Mouse (Mus musculus): ENCODE results near the gene F12. TPM values are rescaled to one million over a fixed set of nuclear protein-coding genes. Genes with fewer than 3 reads are reported as not detected.
"Not testable (repeated sequence)": the region's sequence is repeated elsewhere in the genome, so short reads cannot be mapped to it uniquely, and the experiment has no call there.

Gene F12
- polyA plus RNA-seq, 2 experiments from 2014 or later = not detected

DNA sequence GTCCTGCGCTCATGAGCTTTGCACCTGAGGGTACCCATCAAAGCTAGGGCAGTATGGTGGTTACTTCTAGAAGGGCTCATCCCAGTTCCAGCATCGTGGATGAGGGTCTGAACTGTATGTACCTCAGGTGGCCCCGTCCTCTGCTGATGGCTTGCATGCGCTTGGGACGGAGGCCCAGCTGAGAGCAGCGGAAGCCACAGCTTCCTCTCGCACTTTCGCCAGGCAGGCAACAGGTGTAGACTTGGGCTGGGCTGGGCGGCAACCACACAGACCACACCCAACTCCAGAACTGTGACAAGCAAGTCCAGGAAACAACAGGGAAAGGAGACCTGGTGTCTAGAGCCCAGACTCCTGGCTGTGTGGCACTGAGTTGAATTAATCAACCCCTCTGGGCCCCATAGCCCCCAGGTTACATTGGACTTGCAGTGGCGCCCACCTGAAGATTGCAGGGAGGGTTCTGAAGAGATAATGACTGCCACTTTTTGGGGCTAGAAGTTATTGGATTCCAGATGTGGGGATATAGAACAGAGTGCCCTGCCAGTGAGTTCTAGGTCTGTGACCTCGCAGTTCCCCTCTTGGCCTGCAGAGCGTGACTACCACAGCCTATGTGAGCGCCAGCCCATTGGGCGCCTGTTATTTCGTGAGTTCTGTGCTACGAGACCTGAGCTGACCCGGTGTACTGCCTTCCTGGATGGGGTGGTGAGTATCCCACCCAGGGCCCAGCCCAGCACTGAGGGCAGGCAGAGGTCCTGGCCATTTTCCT lies 23.3 kb upstream of the F12 start:
- no peak for ATAC-seq

DNA sequence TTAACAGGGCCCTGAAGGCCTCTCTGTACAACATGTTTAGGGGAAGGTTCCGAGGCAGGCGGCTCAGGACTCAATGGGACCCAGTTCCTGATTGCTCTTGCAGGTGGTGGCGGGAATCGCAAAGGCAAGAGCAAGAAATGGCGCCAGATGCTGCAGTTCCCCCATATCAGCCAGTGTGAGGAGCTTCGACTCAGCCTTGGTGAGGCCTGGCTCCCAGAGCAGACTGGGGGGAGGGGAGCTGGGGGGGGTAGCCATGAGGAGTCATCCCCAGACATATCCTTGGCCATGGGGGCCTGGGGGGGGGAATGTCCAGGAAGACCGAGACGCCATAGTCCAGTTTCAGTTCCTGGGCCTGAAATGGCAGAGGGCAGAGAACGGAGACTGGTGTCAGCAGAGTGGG lies 22.6 kb upstream of the F12 start:
- ATAC-seq = no peak

DNA sequence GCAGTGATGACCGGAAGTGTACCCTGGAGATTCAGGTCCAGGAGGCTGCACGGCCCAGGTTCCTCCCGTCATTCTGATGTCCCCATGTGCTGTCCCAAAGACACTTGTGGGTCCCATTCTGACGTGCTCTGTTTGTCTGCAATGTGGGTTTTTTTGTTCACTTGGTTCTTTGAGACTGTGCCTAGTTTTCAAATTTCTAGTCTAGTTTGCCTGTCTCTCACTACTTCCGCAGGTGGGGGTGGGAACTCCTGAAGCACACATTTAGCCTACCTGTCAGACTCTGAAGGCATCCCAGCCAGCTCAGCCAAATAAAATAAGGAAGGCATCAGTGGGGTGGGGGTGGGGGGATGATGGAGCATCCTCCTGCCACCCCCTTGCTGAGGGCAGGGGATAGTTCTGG lies 21.5 kb upstream of the F12 start:
- ATAC-seq = no peak

DNA sequence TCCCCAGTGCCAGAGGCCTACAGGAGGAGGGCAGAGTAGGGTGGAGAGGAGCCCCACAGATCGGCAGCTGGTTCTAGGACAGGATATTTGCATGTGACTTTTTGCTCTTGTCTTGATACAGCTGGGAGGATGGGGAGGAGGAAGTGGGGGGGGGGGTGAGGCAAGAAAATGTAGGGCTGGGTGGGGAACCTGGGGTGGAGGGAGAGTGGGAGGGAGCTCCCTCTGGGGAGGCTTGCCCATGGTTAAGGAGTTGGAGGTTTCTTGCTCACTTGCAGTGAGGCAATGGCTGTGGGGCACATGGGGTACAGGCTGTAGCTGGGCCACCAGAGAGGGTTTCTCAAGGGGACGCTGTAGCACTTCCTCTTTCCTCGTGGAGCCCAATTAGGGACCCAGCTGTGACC lies 20.9 kb upstream of the F12 start:
- no peak for ATAC-seq

DNA sequence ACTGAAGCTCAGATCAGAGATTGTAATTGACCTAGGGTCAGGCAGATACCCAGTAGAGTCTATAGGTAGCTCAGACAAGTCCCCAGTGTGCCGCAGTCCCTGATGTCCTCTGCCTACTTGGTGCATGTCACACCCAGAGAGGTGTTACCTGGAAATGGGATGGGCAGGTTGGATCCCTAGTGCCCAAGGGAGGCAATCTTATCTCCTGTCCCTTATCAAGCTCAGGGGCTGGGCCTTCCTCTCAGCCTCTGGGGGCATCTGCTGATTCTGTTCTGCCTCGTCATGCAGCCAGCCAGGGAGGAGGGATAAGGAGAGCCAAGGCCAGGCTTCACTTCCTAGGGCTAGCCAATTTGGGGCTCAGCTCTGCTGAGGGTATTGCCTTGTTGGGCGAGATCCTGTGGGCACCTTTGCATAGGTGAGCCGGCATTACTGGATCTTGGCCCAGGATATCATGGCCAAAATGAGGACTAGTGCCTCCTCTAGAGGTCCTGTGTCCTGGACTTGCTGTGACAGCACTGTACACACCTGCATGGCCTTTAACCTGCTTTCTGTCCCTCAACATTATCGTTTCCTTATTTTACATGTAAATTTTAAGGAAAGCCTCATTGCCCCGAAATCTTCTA lies 20.0 kb upstream of the F12 start:
- no peak for ATAC-seq

DNA sequence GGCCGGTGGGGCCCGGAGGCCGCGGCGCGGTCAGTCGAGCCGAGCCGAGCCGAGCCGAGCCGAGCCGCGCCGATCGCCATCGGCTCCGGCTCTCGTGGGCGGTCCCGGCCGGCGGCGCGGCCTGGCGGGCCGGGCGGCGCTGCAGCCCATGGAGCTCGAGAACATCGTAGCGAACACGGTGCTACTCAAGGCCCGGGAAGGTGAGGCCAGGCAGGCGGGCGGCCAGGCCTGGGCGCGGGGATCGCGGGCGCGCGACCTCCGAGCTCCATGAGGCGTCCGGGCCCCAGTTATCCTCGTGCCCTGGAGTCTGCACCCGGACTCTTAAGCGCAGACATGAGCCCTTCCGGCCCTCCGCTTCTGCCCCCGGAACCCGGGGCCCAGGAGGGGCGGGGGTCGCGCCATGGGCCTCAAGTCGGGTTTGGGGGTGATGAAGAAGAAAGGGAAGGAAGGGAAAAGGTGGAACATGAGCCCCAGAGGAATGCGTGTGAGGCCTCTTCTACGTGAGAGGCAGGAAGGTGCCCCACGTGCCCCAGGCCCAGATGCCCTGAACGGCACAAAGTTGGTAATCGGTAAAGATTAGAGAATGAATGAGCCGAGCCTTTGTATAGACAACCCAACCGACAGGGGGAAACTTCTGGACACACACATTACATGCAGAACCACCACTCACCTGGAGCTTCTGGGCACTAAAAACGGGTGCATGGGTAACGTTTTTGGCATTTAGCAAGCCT lies 18.9 kb upstream of the F12 start:
- no peak for ATAC-seq

DNA sequence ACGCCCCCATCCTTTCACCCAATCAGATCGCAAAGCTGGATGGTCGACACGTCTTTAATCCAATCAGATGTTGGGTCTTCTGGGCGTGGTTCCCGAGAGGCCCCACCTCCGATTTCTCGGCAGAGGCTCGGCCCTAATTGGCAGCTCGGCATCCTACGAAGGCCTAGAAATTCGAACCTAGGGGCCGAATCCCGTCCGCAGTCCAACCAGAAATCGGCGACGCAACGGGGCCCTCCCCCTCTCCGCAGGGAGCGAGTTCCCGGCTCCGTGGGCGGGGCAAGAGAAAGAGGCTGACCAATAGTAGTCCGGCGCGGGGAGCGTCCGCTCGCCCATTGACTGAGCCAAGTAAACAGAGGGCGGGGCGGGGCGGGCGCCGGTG lies 18.3 kb upstream of the F12 start, which contains the start of gene Grk6:
Grk6 (plus strand) TSS at position 136 of the 379 bp plus-strand sequence.
- peak; percentile 82 for ATAC-seq

DNA sequence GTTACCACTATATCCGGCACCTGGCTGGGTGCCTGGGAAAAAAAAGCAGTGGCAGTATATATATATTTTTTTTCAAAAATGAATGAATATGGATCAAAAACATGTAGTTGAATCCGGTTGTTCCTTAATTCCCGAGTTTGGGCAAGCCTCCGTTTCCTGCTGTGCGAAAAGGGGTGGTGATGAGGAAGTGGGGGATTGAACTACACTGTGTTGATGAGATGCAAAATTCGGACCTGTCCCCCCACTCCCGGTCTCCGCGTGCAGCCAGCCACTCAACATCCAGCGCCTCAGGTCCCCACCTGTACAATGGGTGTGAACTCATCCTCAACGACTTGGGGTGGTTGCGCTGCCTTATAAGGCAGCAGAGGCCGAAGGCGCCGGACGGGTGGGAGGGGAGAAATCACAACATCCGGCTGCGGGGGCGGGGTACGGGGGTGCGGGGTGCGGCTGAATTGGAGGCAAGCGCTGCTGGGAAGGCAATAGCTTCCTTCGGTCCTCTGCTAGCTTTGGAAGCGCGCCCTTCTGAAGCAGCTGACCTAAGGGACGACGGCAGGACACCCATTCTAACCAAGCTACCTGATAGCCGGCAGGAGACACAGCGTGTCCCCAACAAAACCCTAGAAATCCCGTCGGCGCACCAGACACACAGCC lies 17.8 kb upstream of the F12 start:
- ATAC-seq = peak; percentile 37

DNA sequence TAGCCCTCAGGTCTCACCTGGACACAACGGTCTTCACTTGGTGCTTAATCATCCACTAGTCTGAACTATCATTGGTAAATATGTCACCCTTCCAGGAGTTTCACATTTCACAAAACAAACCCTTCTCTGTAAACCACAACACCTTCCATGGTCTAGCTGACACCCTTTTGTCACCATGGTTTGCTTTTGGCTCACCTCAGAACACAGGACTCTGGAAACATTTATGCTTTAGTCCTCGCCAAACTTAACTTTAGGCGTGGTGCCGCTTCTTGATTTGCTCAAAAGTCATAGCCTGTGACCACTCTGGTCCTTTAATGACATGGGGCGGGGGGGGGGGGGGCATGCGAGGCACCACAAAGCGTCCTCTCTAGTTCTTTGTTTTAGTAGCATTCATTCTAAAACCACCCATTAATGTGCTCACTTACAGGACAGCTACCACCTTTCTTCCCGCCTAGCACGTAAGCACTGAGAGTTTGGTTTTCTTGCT lies 17.2 kb upstream of the F12 start:
- peak; percentile 40 for ATAC-seq

DNA sequence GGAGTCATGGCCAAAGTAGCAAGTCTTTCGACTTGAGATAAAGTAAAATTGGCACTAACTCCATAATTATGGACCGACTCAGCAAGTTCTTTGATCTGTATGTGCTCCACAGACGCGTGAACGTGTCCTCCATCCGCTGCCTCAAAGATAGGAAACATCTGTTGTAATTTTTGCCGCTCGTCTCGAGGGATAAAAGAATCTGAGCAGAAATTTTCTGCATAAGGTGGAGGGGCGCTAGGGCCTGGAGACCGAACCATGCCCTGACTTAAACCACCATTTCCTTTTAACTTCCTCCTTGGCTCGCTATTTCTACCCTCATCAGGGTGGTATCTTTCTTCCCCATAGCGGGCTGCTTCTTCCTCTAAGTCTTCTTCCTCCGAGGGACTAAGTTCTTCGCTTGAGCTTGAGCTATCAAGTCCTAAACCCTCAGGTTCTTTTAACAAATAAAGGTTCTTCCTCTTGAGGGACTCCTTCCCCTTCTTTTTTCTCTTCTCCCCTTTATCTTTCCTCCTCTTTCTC lies 10.6 kb upstream of the F12 start:
- not testable (repeated sequence) for ATAC-seq

DNA sequence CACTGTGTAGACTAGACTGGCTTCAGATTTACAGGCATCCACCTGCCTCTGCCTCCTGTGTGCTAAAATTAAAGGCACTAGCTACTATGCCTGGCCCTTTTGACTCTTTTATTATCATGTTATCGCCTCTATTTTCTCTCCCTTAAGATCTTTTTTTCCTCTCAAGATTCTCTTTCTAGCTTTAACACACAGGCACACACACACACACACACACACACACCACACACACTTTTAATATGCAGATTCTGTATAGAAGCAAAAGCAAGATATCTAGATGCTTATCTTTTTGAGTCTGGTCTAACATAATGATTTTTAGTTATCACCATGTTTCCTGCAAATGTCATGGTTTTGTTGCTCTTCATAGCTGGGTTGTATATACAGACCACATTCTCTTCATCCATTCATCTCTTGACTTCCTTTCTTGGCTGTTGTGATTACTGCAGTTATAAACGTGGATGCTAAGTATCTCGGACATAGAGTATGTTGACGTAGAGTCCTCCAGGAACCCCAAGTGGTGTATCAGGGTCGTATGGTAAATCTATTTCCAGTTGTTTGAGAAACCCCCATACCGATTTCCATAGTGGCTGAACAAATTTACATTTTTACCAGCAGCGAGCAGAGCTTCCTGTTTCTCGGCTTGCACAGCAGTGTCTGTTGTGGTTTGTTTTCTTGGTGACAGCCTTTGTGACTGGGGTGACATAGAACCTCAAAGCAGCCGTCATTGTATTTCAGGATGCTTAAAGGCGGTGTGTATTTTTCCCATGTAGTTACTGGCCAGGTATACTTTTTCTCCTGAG lies 5.5 kb upstream of the F12 start:
- ATAC-seq = peak; percentile 95

DNA sequence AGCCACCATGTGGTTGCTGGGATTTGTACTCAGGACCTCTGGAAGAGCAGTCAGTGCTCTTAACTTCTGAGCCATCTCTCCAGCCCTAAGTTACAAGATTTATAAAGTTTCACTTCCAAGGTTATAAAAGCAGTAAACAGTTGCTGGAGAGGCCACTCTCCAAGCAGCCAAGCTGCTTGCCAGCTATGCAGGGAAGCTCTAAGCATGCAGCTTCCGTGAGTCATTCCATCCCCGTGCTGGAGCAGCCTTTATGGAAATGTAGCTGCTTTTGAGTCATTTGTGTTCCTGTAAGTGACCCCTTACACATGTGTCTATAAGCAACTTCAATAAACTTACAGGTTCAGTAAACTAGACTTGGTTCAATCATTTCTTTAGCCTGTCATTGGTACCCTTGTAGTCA lies 4.0 kb upstream of the F12 start:
- no peak for ATAC-seq

DNA sequence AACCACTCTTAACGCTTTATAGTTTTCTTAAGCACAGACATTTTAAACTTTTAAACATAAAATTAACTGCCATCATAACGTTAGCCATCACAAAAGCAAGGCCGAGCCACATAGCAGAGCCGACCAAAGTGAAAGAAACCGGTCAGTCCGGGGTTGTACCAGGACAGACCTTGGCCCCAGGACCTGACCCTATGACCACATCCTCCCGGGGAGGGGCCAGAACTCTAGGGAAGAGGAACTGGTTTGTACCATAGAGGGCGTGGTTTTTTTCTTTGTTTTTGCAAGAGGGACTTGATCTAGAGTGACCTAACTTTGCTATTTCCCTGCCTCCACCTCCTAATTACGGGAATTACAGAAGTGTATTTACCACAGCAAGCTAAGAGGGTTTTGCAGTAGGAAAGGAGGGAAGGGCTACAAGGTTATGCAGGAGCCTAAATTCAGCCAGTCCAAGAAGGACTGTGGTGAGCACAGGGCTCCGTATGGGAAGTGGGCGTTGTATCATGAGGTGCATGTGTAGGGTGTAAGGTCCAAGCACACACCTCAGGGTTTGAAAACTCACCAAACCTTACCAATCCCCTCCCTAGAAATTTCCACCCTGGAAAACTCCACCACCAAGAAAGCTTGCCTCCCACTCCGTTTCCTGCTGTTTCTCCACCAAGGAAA lies 2.8 kb upstream of the F12 start:
- no peak for ATAC-seq

DNA sequence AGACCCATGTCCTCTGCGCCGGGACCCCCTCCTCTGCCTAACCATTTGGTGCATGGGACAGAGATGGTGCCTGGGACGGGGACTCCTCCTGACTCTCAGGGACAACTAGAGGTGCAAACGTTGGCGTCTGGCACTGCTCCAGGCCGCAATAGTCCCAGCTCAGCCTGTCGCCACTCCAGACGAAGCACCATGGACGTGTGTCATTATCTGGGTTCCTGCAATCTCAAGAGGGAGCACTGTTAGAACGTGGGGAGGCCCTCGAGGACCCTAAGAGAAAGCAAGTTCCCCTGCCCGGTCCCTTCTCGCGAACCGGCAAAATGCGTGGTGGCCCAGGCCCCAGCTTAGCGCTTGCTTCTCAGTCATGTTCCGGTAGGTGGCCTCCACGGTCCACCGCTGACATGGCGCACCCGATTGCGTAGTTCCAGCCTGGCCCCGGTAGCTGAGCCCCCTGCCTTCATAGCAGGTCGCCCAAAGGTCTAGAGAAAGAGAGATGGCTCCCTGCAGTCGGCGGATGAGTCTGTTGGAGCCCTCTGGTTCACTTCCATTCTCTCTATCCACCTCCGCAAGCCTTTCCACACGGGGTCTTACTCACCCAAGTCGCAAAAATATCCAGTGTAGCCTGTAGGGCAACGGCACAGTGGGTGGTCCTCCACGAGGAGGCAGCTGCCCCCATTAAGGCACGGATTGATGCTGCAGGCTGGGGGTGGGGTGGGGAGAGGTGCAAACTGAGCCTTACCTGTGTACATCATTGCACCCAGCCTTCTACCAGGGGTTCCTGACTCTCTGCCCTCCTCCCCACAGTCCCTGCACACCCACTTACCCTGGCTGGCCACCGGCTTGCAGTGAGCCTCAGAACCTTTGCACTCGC lies 5.4 kb downstream of the F12 start:
- peak; percentile 84 for ATAC-seq

DNA sequence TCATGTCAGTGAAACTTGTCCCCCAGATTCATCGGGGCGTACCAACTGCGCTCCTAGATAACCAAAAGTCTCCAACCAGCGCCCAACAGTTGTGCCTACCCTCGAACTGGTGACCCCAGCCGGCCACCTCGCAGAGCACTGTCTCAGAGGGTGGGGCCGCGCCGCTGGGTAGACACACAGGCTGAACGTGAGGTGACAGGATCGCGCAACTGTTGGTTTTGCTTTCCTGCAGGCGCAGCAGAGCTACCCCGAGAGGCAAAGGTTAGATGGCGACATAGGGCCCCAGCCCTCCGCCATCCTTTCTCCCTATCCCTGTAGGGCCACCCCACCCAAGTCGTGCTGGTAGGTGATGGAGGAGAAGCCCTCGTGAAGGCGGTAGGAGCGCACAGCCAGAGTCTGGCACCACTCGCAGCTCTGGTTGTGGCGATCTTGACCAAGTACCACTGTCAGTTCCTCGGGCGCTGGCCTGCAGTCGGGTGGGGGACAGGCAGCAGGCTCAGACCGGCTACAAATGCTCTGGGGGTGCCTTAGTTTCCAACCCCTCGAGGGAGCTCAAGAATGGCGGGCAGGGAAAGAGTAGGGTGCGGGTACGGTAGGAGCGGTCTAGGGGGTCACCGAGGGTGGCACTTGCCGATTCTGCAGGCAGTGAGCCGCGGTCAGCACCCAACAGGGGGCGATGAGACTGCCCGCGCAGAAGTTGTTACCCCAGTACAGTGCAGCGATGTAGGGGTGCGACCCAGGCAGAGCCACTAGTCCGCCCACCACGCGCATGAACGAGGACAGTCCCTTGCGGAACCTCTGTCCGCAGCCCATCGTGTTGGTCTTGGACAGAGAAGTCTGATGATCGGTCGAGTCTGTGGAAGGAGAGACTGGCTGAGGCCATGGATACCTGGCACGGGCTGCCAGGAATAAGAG lies 6.3 kb downstream of the F12 start:
- ATAC-seq = no peak

DNA sequence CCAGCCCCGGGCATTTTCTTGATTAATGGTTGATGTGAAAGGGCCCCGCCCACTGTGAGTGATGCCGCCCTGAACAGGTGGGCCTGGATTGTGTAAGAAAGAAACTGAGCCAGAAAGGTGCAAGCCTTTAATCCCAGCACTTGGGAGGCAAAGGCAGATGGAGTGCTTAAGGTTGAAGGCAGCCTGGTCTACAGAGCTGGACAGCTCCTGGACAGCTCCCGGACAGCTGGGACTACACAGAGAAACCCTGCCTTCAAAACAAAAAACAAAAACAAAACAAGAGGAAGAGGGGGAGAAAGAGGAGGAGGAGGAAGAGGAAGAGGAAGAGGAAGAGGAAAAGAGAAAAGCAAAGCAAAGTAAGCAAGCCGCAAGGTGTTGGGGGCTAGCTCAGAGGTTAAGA lies 7.5 kb downstream of the F12 start:
- ATAC-seq = no peak

DNA sequence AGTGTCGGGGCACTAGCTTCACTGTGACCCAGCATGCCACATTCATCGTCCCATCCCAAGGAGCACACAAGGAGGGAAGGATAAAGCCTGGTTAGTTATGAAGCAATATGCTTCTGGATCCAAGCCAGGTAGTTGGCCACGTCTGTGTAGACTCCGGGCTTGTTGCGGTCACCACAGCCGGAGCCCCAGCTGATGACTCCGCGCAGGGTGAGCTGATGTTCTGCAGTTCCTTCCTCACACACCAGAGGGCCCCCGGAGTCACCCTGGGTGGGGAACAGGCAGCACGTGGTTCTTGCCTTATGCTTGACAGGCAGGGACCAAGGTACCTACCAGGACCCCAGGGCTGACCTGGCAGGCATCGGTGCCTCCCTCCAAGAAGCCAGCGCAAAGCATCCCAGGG lies 8.6 kb downstream of the F12 start:
- ATAC-seq = peak; percentile 76

DNA sequence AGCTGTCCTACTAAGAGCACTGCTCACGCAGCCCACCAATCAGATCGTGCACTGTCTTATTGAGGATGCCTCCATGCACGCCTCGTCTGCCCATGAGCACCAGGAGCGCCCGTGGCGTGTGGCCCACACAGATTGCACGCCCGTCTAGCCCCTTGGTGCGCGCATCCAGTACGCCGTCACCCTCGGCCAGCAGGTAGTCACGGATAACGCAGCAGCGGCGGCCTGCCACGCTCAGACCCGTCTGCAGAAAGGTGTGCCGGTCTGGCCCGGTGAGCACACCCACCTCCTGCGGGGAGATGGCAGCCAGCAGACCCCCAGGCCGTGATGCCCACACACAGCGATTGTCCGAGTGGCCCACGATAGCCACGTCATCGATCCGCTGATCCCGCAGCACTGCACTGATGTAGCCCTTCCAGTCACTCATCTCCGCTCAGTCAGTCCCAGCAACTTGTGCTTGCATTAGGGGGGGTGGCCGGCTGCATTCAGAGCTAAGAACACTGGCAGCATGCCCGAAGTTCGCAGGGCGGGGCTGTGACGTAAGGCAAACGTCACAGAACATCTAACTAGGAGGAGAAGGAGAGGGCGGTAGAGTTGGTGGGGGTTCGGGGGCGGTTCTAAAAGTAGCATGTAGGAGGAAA lies 11.7 kb downstream of the F12 start, which contains the start of gene Pfn3:
Pfn3 (minus strand) TSS at position 490 of the 638 bp plus-strand sequence.
- ATAC-seq = no peak

DNA sequence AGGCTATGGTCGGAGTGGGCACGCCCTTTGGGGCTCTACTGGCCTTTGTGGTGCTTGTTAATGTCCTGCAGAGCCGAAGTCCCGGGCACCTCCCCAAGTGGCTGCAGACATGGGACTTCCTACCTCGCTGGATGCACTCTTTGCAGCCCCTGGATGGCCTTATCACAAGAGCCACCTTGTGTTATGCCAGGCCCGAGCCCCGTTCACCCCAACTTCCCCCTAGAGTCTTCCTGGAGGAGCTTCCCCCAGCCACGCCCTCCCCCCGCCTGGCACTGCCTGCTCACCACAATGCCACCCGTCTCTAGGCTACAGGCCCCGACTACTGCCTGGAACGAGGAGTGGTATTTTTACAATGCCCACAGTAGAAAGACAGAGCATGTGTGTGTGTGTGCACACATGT lies 13.3 kb downstream of the F12 start:
- ATAC-seq = no peak
